Mouse (Mus musculus) forebrain, embryonic 15.5 days (tissue): ENCODE results near the gene Fgfr2. TPM values are rescaled to one million over a fixed set of nuclear protein-coding genes. Genes with fewer than 3 reads are reported as not detected.

Source experiments
- ATAC-seq: fragments of 200-750 bp; cut with Nextera tagmentation; replicated peaks from 2 replicates; pipeline ENCODE4 v1.8.0; 2017; ENCODE audit warnings: mild to moderate bottlenecking, moderate TSS enrichment, moderate library complexity
- H3K27ac ChIP-seq: fragments of 300-500 bp; sonication (generic); replicated peaks from 2 replicates; pipeline ENCODE4 v1.5.1; 2015; ENCODE audit warnings: mild to moderate bottlenecking, inconsistent platforms
- H3K27me3 ChIP-seq: fragments of 300-500 bp; sonication (generic); 2 replicates; pipeline ENCODE4 v1.6.1; 2015; ENCODE audit warnings: inconsistent platforms
- H3K36me3 ChIP-seq: fragments of 300-500 bp; sonication (generic); 2 replicates; pipeline ENCODE4 v1.6.1; 2015; ENCODE audit warnings: mild to moderate bottlenecking, inconsistent platforms
- H3K4me1 ChIP-seq: fragments of 300-500 bp; sonication (generic); 2 replicates; pipeline ENCODE4 v1.6.1; 2015; ENCODE audit warnings: inconsistent platforms
- H3K4me2 ChIP-seq: fragments of 300-500 bp; sonication (generic); replicated peaks from 2 replicates; pipeline ENCODE4 v1.6.1; 2015; ENCODE audit warnings: mild to moderate bottlenecking, inconsistent platforms
- H3K4me3 ChIP-seq: fragments of 300-500 bp; sonication (generic); 2 replicates; pipeline ENCODE4 v1.5.1; 2015; ENCODE audit warnings: mild to moderate bottlenecking, inconsistent platforms
- H3K9ac ChIP-seq: fragments of 300-500 bp; sonication (generic); replicated peaks from 2 replicates; pipeline ENCODE4 v1.6.1; 2015; ENCODE audit warnings: mild to moderate bottlenecking, inconsistent platforms
- H3K9me3 ChIP-seq: fragments of 300-500 bp; sonication (generic); 2 replicates; pipeline ENCODE4 v1.6.1; 2016; ENCODE audit warnings: inconsistent platforms
- WGBS: fragments of 180-500 bp; shearing (Covaris S2); methylation state at CpG from one replicate; pipeline ENCODE4 v1.1.7; 2015; ENCODE audit warnings: mixed read lengths; 5-methylcytosine and 5-hydroxymethylcytosine counted together
- polyA plus RNA-seq: library from polyadenylated mRNA; unstranded; fragments of >200 nt; fragmentation: Nextera tagmentation; extraction: Ambion mirVana; gene quantifications from 2 replicates; pipeline ENCODE4 v1.2.1, GENCODE M21; 2015

Gene Fgfr2
- polyA plus RNA-seq, 1 experiment from 2014 or later: 48.1 TPM

DNA sequence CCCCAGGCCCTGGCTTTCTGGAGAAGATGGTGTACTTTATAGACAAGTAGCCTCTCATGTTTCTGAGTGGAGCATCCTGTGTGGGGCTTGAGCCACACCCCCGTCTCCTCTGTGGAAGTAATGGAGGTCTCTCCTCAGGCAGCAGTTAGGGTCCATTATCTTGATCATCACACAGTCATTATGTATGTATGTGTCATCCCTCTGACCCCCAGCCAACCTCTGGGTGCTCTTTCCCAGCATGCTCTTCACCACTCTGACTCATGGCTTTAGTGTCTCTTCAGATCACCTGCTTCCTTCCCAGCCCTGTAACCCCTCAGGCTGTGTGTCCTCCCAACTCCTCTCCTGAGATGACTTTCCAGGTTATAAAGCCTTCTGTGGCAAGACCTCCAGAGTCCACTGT is 481.5 kb downstream of the Fgfr2 start:
- 86% methylated on average over 1 of the region's 1 CpGs for WGBS
- ATAC-seq: no peak

GRCm38 (mm10) chr7:132640946-132641345 is 482.2 kb downstream of the Fgfr2 start:
- Histone ChIP-seq H3K9me3 (no peaks in the 10 kb centered on the region), H3K27ac (no peak overlapping the region), H3K4me2 (no peak overlapping the region), H3K36me3 (no peaks in the 10 kb centered on the region), H3K9ac (no peak overlapping the region), H3K4me3 (no peak overlapping the region), H3K27me3 (no peaks in the 10 kb centered on the region), H3K4me1 (peaks cover 9% of the 10 kb centered on the region)
- ATAC-seq: no peak
- 28% methylated on average over 9 of the region's 9 CpGs for WGBS

More for the DNA sequence above, 481.5 kb downstream of the Fgfr2 start:
- Histone ChIP-seq H3K9ac (no peak overlapping the region), H3K27me3 (no peaks in the 10 kb centered on the region), H3K4me2 (no peak overlapping the region), H3K4me1 (peaks cover 9% of the 10 kb centered on the region), H3K4me3 (no peak overlapping the region), H3K36me3 (no peaks in the 10 kb centered on the region), H3K27ac (no peak overlapping the region), H3K9me3 (no peaks in the 10 kb centered on the region)

- 64% methylated on average over 12 of the region's 12 CpGs for WGBS
- Histone ChIP-seq H3K27me3 (no peaks in the 10 kb centered on the region), H3K4me2 (no peak overlapping the region), H3K36me3 (no peaks in the 10 kb centered on the region), H3K9ac (no peak overlapping the region), H3K4me1 (peaks cover 9% of the 10 kb centered on the region), H3K4me3 (no peak overlapping the region), H3K9me3 (no peaks in the 10 kb centered on the region), H3K27ac (no peak overlapping the region)
- ATAC-seq: peak; percentile 63
These were observed 484.6 kb downstream of the Fgfr2 start for GRCm38 (mm10) chr7:132638446-132639087.

- ATAC-seq: no peak
- H3K36me3 ChIP-seq: no peaks in the 10 kb centered on the region
- 71% methylated on average over 12 of the region's 12 CpGs for whole genome bisulfite sequencing
- H3K4me1 ChIP-seq: peaks cover 9% of the 10 kb centered on the region
- H3K9me3 ChIP-seq: no peaks in the 10 kb centered on the region
- H3K4me2 ChIP-seq: no peak overlapping the region
- no peak overlapping the region for H3K9ac ChIP-seq
- H3K4me3 ChIP-seq: no peak overlapping the region
- H3K27ac ChIP-seq: no peak overlapping the region
- no peaks in the 10 kb centered on the region for H3K27me3 ChIP-seq
These were observed 485.9 kb downstream of the Fgfr2 start for GRCm38 (mm10) chr7:132637292-132637691.

DNA sequence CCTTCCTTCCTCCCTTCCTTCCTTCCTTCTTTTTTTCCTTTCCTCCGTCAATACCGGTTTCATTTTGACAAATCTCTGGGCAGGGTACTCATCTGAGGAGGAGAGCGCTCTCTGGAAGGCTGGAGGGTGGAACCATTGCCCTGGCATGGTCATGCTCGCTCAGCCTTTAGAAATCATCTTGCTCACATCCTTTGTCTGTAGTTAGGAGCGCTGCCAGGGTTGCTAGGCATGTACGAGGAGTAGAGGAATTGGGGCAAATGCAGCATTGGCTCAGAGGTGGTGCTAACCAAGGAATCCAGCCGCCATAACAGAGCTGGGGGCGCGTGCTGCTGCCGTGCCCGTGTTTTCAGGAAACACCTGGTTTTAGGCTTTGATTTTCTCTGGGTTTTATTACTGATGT is 491.8 kb downstream of the Fgfr2 start:
- H3K4me2 ChIP-seq: no peak overlapping the region
- H3K4me3 ChIP-seq: no peak overlapping the region
- no peaks in the 10 kb centered on the region for H3K36me3 ChIP-seq
- no peaks in the 10 kb centered on the region for H3K27me3 ChIP-seq
- no peak overlapping the region for H3K9ac ChIP-seq
- ATAC-seq: no peak
- peaks cover 4% of the 10 kb centered on the region; the same call in 1 of the 2 replicates for H3K4me1 ChIP-seq
- 59% methylated on average over 11 of the region's 11 CpGs for WGBS
- no peak overlapping the region for H3K27ac ChIP-seq
- H3K9me3 ChIP-seq: no peaks in the 10 kb centered on the region

- Histone ChIP-seq H3K4me1 (peaks cover 4% of the 10 kb centered on the region; the same call in 1 of the 2 replicates), H3K4me3 (no peak overlapping the region), H3K27ac (no peak overlapping the region), H3K9me3 (no peaks in the 10 kb centered on the region), H3K27me3 (no peaks in the 10 kb centered on the region), H3K36me3 (no peaks in the 10 kb centered on the region), H3K4me2 (no peak overlapping the region), H3K9ac (no peak overlapping the region)
- 92% methylated on average over 3 of the region's 3 CpGs for WGBS
- no peak for ATAC-seq
These were observed 495.7 kb downstream of the Fgfr2 start for GRCm38 (mm10) chr7:132627448-132627847.

DNA sequence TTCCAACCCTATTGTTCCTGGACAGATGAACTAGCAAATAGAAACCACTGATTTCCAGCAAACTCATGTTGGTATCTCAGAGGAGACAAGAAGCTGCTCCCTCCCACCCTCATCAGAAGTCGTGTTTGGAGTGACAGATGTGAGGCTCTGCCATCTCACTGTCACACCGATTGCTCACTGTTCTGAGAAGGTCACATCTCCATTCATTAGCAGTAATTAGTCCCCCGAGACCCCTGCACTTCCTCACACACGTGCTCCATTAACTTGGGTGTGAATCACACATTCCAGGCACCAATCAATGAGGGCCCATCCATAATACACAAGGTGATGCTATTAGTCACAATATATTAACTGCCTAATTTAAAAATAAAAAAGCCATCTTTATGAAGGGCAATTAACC is 497.0 kb downstream of the Fgfr2 start:
- Histone ChIP-seq H3K4me2 (no peak overlapping the region), H3K4me1 (0 out of 2 replicates have a peak, but pooled peaks cover under 1% of the 10 kb centered on the region), H3K9ac (no peak overlapping the region), H3K27me3 (no peaks in the 10 kb centered on the region), H3K27ac (no peak overlapping the region), H3K4me3 (no peak overlapping the region), H3K9me3 (no peaks in the 10 kb centered on the region), H3K36me3 (no peaks in the 10 kb centered on the region)
- WGBS: 31% methylated on average over 4 of the region's 4 CpGs
- ATAC-seq: no peak

GRCm38 (mm10) chr7:132624161-132624560 is 499.0 kb downstream of the Fgfr2 start:
- Histone ChIP-seq H3K9ac (no peak overlapping the region), H3K27me3 (no peaks in the 10 kb centered on the region), H3K4me3 (no peak overlapping the region), H3K36me3 (no peaks in the 10 kb centered on the region), H3K9me3 (no peaks in the 10 kb centered on the region), H3K27ac (no peak overlapping the region), H3K4me1 (no peaks in the 10 kb centered on the region), H3K4me2 (no peak overlapping the region)
- WGBS: 75% methylated on average over 10 of the region's 10 CpGs
- no peak for ATAC-seq

GRCm38 (mm10) chr7:132619975-132620918 is 502.9 kb downstream of the Fgfr2 start:
- Histone ChIP-seq H3K4me2 (no peak overlapping the region), H3K36me3 (no peaks in the 10 kb centered on the region), H3K27ac (no peak overlapping the region), H3K9me3 (no peaks in the 10 kb centered on the region), H3K4me3 (no peak overlapping the region), H3K27me3 (no peaks in the 10 kb centered on the region), H3K9ac (no peak overlapping the region), H3K4me1 (no peaks in the 10 kb centered on the region)
- WGBS: 88% methylated on average over 15 of the region's 15 CpGs
- no peak for ATAC-seq

GRCm38 (mm10) chr7:132619549-132619948 is 503.6 kb downstream of the Fgfr2 start:
- no peak overlapping the region for H3K9ac ChIP-seq
- ATAC-seq: no peak
- WGBS: 95% methylated on average over 8 of the region's 8 CpGs

DNA sequence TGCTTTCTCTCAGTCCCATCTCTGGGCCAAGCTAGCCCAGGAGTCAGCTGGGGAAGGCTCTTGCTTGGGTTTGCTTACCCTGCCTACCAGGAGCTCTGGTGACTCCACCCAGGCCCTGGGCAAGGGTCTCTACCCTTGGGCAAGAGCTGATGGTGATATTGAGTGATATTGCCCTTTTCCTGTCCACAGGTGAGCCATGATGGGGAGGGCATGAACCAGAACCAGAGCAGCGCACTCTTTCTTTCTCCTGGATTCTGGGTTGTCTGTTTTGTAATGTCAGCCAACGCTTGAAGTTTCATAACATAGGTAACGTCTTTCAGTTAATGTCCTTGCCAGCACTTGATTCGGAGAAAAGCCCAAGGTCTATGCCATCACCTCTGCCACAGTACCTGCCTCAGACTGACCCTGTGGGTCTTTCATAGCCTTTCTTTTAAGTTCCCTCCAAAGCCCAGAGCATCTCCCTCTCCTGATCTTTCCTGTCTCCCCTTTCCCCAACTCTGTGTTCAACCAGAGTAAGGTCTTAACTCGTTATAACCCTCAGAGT is 506.1 kb downstream of the Fgfr2 start:
- WGBS: 87% methylated on average over 5 of the region's 5 CpGs
- ATAC-seq: no peak
- H3K4me1 ChIP-seq: no peaks in the 10 kb centered on the region
- no peak overlapping the region for H3K4me3 ChIP-seq
- H3K9me3 ChIP-seq: no peaks in the 10 kb centered on the region
- H3K27ac ChIP-seq: no peak overlapping the region
- no peaks in the 10 kb centered on the region for H3K36me3 ChIP-seq
- no peak overlapping the region for H3K4me2 ChIP-seq
- H3K27me3 ChIP-seq: no peaks in the 10 kb centered on the region
- no peak overlapping the region for H3K9ac ChIP-seq

More at GRCm38 (mm10) chr7:132619549-132619948, 503.6 kb downstream of the Fgfr2 start:
- no peaks in the 10 kb centered on the region for H3K27me3 ChIP-seq
- H3K4me3 ChIP-seq: no peak overlapping the region
- no peak overlapping the region for H3K27ac ChIP-seq
- H3K4me2 ChIP-seq: no peak overlapping the region
- H3K36me3 ChIP-seq: no peaks in the 10 kb centered on the region
- no peaks in the 10 kb centered on the region for H3K9me3 ChIP-seq
- no peaks in the 10 kb centered on the region for H3K4me1 ChIP-seq

DNA sequence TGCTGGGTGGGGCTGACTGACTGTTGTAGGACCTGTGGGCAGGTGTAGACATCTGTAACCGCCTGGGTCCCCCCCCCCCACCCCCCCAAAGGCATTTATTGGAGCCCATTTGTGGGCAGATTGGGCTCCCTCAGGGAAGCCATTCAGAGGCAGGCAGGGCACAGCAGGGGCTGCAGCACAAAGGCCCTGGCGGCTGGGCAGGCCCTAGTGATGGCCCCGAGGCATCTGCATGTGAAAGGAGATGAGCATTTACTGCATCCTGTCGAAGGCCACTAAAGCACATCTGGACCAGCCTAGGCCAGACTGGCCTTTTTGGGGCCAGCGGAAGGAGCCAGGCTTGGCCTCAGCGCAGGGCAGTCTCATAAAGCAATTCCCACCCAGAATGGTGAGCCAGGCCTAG is 506.8 kb downstream of the Fgfr2 start:
- Histone ChIP-seq H3K27me3 (no peaks in the 10 kb centered on the region), H3K4me2 (no peak overlapping the region), H3K36me3 (no peaks in the 10 kb centered on the region), H3K9me3 (no peaks in the 10 kb centered on the region), H3K9ac (no peak overlapping the region), H3K27ac (no peak overlapping the region), H3K4me3 (no peak overlapping the region), H3K4me1 (no peaks in the 10 kb centered on the region)
- ATAC-seq: no peak
- 13% methylated on average over 6 of the region's 6 CpGs for WGBS
